Mouse (Mus musculus) olfactory bulb, adult 2 months (tissue): ENCODE results near the gene Zfp277.

Source experiments
- CTCF ChIP-seq: fragments of 200-500 bp; IDR thresholded peaks from 2 replicates; pipeline ENCODE4 v1.5.1; 2012; ENCODE audit warnings: low read depth, mild to moderate bottlenecking, low read length, moderate library complexity; ENCODE audit not compliant: insufficient read depth
- POLR2A ChIP-seq: fragments of 200-500 bp; IDR thresholded peaks from 2 replicates; pipeline ENCODE4 v1.6.1; 2012; ENCODE audit warnings: mild to moderate bottlenecking, low read depth, low read length, moderate library complexity; ENCODE audit not compliant: insufficient read depth

DNA sequence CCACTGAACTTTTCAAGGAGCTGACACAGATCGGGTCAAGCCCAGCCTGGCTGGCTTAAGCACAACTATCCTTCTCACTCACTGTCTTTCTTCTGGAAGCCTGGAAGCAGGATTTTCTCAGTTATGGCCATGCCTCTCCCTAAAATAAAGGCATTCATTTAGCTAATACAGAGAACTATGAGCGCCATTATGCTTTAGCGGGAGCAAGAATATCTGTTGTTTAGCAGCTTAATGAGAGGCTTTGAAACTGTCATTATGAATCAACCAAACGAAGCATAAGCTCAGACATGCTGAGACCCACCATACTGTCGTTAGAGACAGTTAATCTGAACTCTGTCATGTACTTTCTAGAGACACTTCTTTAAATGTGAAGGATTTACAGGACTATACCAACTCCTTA is 120.9 kb downstream of the Zfp277 start:
- TF ChIP-seq POLR2A = no peak
- no peak for TF ChIP-seq CTCF
